Comparison of ENCODE assay signal across 8 mouse cellular contexts in genomic region chr10:78351564-78351886, GRCm38 (mm10). TPM values are rescaled to one million over a fixed set of nuclear protein-coding genes. Genes with fewer than 3 reads are reported as not detected.
DNase-seq lines count a peak whose midpoint lies in the region; ATAC-seq and TF ChIP-seq lines count a peak whose summit lies in the region.

No protein-coding gene starts in this region.

- no peaks in the 10 kb centered on the region for H3K36me3 ChIP-seq in heart, embryonic 16.5 days (ENCODE audit: control insufficient read depth, insufficient read depth)
- H3K36me3 ChIP-seq in limb, embryonic 14.5 days (ENCODE audit: control insufficient read depth, insufficient read depth, low read length): 0 out of 2 replicates have a peak, but pooled peaks cover 4% of the 10 kb centered on the region

- WGBS in heart, embryonic 16.5 days: 3% methylated on average over 13 of the region's 13 CpGs
- 2% methylated on average over 13 of the region's 13 CpGs for WGBS in limb, embryonic 14.5 days

- TF ChIP-seq POLR2A in limb, embryonic 14.5 days (IDR thresholded peaks at IDR 0.05; ENCODE audit: borderline replicate concordance, extremely low read depth, insufficient read depth, insufficient read length): no peak

- H3K4me3 ChIP-seq in heart, embryonic 16.5 days (ENCODE audit: low read length): peak overlapping the region; percentile 98
- H3K4me3 ChIP-seq in limb, embryonic 14.5 days (replicated peaks; ENCODE audit: low read length): peak overlapping the region; percentile 85

- peak; percentile 16 for DNase-seq in embryo, embryonic 11 days
- no peak for DNase-seq in embryo, embryonic 9.5 days (ENCODE audit: extremely low spot score)
- peak; percentile 42 for DNase-seq in CD4-positive helper T cell, adult 2 months (ENCODE audit: low read depth, low spot score)
- no peak for DNase-seq in limb, embryonic 14.5 days (ENCODE audit: low spot score)
- no peak for DNase-seq in adipocyte (ENCODE audit: low spot score)
- no peak for DNase-seq in frontal cortex, postnatal 36 days (ENCODE audit: low spot score in 2 of 2)
- DNase-seq in layer of hippocampus, adult 9-10 months (ENCODE audit: low spot score): no peak

- H3K4me2 ChIP-seq in heart, embryonic 16.5 days (ENCODE audit: low read depth, low read length): peak overlapping the region; percentile 88
- peak overlapping the region; percentile 79 for H3K4me2 ChIP-seq in limb, embryonic 14.5 days (replicated peaks; ENCODE audit: low read depth, low read length, severe bottlenecking)

- no peak for ATAC-seq in heart, embryonic 16.5 days (replicated peaks; ENCODE audit: extremely low read depth, insufficient read depth, low FRiP score)
- ATAC-seq in limb, embryonic 14.5 days (ENCODE audit: low FRiP score, low read depth): no peak

- H3K27ac ChIP-seq in heart, embryonic 16.5 days (ENCODE audit: low read length): peak overlapping the region; percentile 72
- H3K27ac ChIP-seq in limb, embryonic 14.5 days (replicated peaks; ENCODE audit: low read depth, low read length): peak overlapping the region; percentile 76

- no peaks in the 10 kb centered on the region for H3K9me3 ChIP-seq in heart, embryonic 16.5 days (replicated peaks; ENCODE audit: control insufficient read depth, low read length)
- H3K9me3 ChIP-seq in limb, embryonic 14.5 days (ENCODE audit: control insufficient read depth, low read length): no peaks in the 10 kb centered on the region

- H3K9ac ChIP-seq in heart, embryonic 16.5 days (ENCODE audit: low read length): peak overlapping the region; percentile 100
- H3K9ac ChIP-seq in limb, embryonic 14.5 days (ENCODE audit: low read depth, low read length, severe bottlenecking): peak overlapping the region; percentile 97

- peaks cover 17% of the 10 kb centered on the region for H3K4me1 ChIP-seq in heart, embryonic 16.5 days (ENCODE audit: control insufficient read depth, insufficient read depth, low read length)
- H3K4me1 ChIP-seq in limb, embryonic 14.5 days (ENCODE audit: control insufficient read depth, insufficient read depth, low read length): peaks cover 13% of the 10 kb centered on the region

- H3K27me3 ChIP-seq in heart, embryonic 16.5 days (ENCODE audit: control insufficient read depth, insufficient read depth, low read length): no peaks in the 10 kb centered on the region
- no peaks in the 10 kb centered on the region for H3K27me3 ChIP-seq in limb, embryonic 14.5 days (ENCODE audit: control insufficient read depth, insufficient read depth, low read length)

RNA-seq across cellular contexts. Expression of gene Agpat3, which starts 0.8 kb away (rescaled TPM):
- 56.6 and 69.5 TPM in 2 replicates for polyA plus RNA-seq in heart, embryonic 16.5 days (2015; fragmentation: Nextera tagmentation; extraction: Ambion mirVana)
- 83.0 and 109 TPM in 2 replicates for polyA plus RNA-seq in limb, embryonic 14.5 days (2012; rRNA removed)
- polyA plus RNA-seq in limb, embryonic 14.5 days (2014; fragmentation: Nextera tagmentation; extraction: Ambion mirVana): 89.7 and 111 TPM in 2 replicates

Comparison
In these comparisons a context has a peak if more than half of its experiments do, and no peak if none do; other contexts are left out.
1. DNase-seq: peak in embryo, embryonic 11 days (single experiment) and CD4-positive helper T cell, adult 2 months (single experiment); none in embryo, embryonic 9.5 days (single experiment), limb, embryonic 14.5 days (single experiment), adipocyte (single experiment), frontal cortex, postnatal 36 days (0 of 2) and layer of hippocampus, adult 9-10 months (single experiment).